Mouse (Mus musculus) testis, adult 2 months (tissue): ENCODE data around the gene Tsga13. TPM values are rescaled to one million over a fixed set of nuclear protein-coding genes. Genes with fewer than 3 reads are reported as not detected.

Source experiments
- H3K27ac ChIP-seq: fragments of 200-500 bp; 2 replicates; pipeline ENCODE4 v1.5.1; 2012; ENCODE audit warnings: low read depth, low read length; ENCODE audit not compliant: control insufficient read depth, insufficient read depth
- H3K27me3 ChIP-seq: fragments of 200-500 bp; 2 replicates; pipeline ENCODE4 v1.6.1; 2012; ENCODE audit warnings: mild to moderate bottlenecking, low read length, moderate library complexity; ENCODE audit not compliant: control insufficient read depth, insufficient read depth
- H3K36me3 ChIP-seq: fragments of 200-500 bp; 2 replicates; pipeline ENCODE4 v1.6.1; 2012; ENCODE audit warnings: mild to moderate bottlenecking, low read length; ENCODE audit not compliant: control insufficient read depth, insufficient read depth
- H3K4me1 ChIP-seq: fragments of 200-500 bp; 2 replicates; pipeline ENCODE4 v1.6.1; 2012; ENCODE audit warnings: low read length; ENCODE audit not compliant: control insufficient read depth, insufficient read depth
- H3K4me3 ChIP-seq: fragments of 200-500 bp; 2 replicates; pipeline ENCODE4 v1.5.1; 2012; ENCODE audit warnings: low read depth, mild to moderate bottlenecking, low read length, moderate library complexity, mixed read lengths; ENCODE audit not compliant: control insufficient read depth
- CTCF ChIP-seq: fragments of 200-500 bp; IDR thresholded peaks from 2 replicates; pipeline ENCODE4 v1.5.1; 2012; ENCODE audit warnings: low read depth, mild to moderate bottlenecking, inconsistent platforms, low read length, moderate library complexity; ENCODE audit not compliant: control insufficient read depth, insufficient read depth, insufficient replicate concordance
- POLR2A ChIP-seq: fragments of 200-500 bp; IDR thresholded peaks from 2 replicates; pipeline ENCODE4 v1.6.1; 2012; ENCODE audit warnings: low read depth, mild to moderate bottlenecking, inconsistent platforms, low read length, moderate library complexity; ENCODE audit not compliant: control insufficient read depth
- polyA plus RNA-seq: library from polyadenylated mRNA; depleted of rRNA; stranded (reverse); fragments of >200 nt; gene quantifications from 2 replicates; pipeline ENCODE4 v1.2.3, GENCODE M21; 2012

Tsga13 gene
- polyA plus RNA-seq, 1 experiment = 20.9 TPM

DNA sequence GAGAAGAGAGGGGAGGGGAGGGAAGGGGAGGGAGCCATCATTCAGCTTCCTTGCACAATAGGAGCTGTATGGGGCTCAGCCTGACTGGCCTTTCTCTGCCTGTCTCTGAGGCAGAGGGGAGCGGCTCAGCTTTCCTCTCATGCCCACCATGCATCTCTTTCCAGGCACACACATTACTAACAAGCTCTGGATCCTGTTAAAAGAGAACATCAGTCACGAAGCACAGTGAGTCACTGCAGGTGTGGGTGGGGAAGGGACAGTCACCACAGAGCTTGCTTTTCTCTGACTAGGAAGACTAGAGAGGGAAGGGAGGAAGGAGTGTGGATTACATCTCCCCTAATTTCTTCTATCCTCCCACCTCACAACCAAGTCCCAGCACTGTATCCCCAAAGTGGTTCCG is 7.4 kb downstream of the Tsga13 start:
- Histone ChIP-seq H3K27ac (no peak overlapping the region), H3K27me3 (no peaks in the 10 kb centered on the region), H3K4me3 (no peak overlapping the region), H3K36me3 (no peaks in the 10 kb centered on the region), H3K4me1 (no peaks in the 10 kb centered on the region)
- TF ChIP-seq CTCF (no peak), POLR2A (no peak)

DNA sequence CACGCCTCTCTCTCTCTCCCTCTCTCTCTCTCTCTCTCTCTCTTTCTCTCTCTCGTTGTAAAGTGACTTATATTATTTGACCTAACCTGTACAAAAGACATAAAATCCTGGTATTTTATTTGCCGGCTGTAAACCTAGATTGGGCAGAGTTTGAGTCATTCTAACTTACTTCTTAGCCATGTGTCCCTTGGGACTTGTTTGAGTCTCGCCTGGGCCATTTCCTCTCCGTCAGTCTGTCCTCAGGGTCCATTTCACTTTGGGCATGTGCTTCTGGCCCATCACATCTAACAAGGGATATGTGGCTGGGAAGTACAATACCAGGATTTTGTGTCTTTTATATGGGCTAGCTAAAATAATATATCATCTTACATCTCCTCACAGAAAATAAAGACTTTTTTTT is 10.5 kb downstream of the Tsga13 start:
- H3K4me3 ChIP-seq = peak overlapping the region; percentile 60
- no peaks in the 10 kb centered on the region for H3K27me3 ChIP-seq
- no peaks in the 10 kb centered on the region for H3K4me1 ChIP-seq
- no peak overlapping the region for H3K27ac ChIP-seq
- no peak for TF ChIP-seq CTCF
- TF ChIP-seq POLR2A = no peak
- no peaks in the 10 kb centered on the region for H3K36me3 ChIP-seq

DNA sequence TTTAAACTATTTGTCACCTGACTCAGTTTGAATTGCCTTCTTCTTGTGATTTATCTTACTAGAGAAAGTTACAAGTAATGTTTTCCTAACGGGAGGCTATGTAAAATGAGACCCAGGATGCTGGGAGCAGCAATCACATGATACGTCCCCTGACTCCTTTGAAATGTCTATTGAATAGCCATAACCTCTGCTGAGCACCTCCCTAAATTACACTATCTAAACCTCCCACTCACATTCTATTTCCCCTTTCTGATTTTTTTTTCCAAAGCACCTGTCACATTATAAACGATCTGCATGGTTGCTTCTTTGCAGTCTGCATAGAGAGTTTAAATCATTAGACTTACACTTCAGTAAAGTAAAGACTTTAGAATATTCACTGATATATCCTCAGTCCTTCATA is 11.3 kb downstream of the Tsga13 start:
- H3K36me3 ChIP-seq = no peaks in the 10 kb centered on the region
- no peaks in the 10 kb centered on the region for H3K27me3 ChIP-seq
- H3K27ac ChIP-seq = no peak overlapping the region
- H3K4me1 ChIP-seq = no peaks in the 10 kb centered on the region
- TF ChIP-seq POLR2A (no peak), CTCF (no peak)
- no peak overlapping the region for H3K4me3 ChIP-seq

DNA sequence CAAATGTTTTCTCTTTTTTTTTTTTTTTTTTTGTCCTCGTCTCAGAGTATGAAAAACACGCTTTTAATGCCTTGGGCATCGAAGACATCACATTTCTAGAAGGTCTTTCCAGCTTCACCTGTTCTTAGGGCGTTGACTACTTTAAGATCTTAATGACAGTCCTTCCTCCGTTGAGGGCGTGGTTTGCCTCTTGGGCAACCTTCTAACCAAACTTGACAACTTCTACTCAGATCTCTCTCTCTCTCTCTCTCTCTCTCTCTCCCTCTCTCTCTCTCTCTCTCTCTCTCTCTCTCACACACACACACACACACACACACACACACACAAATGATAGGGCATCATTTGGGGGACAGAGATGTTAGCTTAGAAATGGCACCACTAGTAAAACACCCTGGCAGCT is 17.9 kb downstream of the Tsga13 start:
- no peaks in the 10 kb centered on the region for H3K36me3 ChIP-seq
- H3K27me3 ChIP-seq = no peaks in the 10 kb centered on the region
- peaks cover 5% of the 10 kb centered on the region for H3K4me1 ChIP-seq
- TF ChIP-seq CTCF = no peak
- no peak for TF ChIP-seq POLR2A
- no peak overlapping the region for H3K4me3 ChIP-seq
- no peak overlapping the region for H3K27ac ChIP-seq

DNA sequence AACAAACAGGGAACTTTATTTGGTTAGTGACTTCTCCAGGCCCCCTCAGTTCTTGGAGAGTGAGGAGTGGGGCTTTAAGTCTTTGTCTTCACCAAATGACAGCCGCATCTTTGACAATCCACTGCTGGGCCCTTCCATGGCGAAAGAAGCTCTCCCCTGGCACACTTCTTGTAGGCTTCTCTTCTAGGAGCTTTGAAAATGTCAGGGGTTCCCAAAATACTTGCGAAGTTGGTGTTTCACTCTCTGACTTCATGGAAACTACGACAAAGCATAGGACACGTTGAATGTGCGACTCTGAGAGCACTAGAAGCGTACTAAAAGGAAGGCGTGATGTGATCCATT is 18.4 kb downstream of the Tsga13 start:
- peak overlapping the region; percentile 19; the same call in 1 of the 2 replicates for H3K27ac ChIP-seq

DNA sequence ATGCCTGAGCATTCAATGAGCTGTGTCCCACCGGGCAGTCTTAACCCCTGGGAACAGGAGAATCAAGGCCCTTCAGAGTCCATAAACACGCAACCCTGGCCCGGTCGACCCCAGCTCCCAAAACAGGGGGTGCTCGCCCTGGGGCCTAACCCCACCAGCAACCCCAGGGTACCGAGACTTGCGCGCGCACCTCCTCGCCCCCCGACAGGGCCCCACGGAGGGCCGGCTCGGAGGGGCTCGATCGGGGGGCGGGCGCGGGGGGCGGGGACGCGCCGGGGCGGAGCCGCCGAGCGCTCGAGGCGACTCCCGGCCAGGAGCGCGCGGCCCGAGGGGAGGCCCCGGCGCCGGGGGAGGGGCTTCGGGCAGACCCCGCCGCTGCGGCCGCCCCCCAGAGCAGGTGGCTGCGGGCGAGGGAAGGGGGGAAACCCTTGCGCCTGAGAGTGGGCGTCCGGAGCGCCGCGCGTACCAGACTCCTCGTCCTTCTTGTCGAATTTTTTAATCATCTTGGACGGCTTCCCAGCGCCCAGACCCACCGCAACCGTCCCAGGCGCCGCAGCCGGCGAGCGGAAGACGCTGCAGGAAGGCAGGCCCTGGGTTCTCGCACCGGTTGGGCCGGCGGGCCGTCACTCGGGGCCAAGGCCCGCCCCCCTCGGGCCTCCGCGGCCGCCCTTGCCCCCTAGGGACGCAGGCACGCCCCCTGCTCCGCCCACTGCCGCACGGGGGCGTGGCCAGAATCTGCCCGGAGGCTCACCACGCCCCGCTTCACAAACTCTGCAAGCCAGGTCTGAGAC is 19.0 kb downstream of the Tsga13 start, which contains the start of gene Copg2:
Gene Copg2, minus strand, starts transcription at position 600 of the 791 bp plus-strand sequence.
- Histone ChIP-seq H3K27ac (peak within 1 kb of the TSS; percentile 96), H3K4me1 (peaks cover 5% of the 10 kb centered on the region), H3K27me3 (no peaks in the 10 kb centered on the region), H3K4me3 (peak within 1 kb of the TSS; percentile 94), H3K36me3 (no peaks in the 10 kb centered on the region)
- peak; percentile 81 for TF ChIP-seq POLR2A
- TF ChIP-seq CTCF = no peak

More for the DNA sequence above, 18.4 kb downstream of the Tsga13 start:
- H3K36me3 ChIP-seq = no peaks in the 10 kb centered on the region
- peaks cover 5% of the 10 kb centered on the region for H3K4me1 ChIP-seq
- H3K4me3 ChIP-seq = peak overlapping the region; percentile 94
- TF ChIP-seq CTCF = no peak
- TF ChIP-seq POLR2A = no peak
- H3K27me3 ChIP-seq = no peaks in the 10 kb centered on the region

DNA sequence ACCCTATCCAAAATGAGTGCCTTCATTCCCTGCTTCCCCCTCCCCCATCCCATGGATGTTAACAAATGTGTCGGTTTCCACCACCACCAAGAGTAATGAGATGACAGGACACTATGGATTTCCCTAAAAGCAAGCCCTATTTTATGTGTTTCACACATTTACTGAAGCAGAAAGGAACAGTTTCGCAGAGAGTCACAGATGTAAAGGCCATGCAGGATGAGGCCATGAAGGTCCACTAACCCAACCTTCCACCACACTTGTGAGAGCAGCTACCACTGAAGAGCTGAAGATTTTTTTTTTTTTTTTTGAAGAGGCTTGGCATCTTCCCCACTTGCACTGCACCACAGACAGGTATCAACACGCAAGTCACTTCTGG is 19.6 kb downstream of the Tsga13 start:
- Histone ChIP-seq H3K27me3 (no peaks in the 10 kb centered on the region), H3K36me3 (no peaks in the 10 kb centered on the region; the same call in 1 of the 2 replicates), H3K4me3 (peak overlapping the region; percentile 94), H3K27ac (peak overlapping the region; percentile 84), H3K4me1 (peaks cover 5% of the 10 kb centered on the region)
- TF ChIP-seq POLR2A = no peak
- TF ChIP-seq CTCF = no peak
